Mouse (Mus musculus) brain, embryonic 14.5 days (tissue): ENCODE results near the gene Gnaq.

ENCODE experiments used
- CTCF ChIP-seq: fragments of 200-500 bp; IDR thresholded peaks from 2 replicates; pipeline ENCODE4 v1.5.1; 2012; ENCODE audit warnings: inconsistent platforms, mild to moderate bottlenecking, moderate library complexity, borderline replicate concordance; ENCODE audit not compliant: insufficient read depth, insufficient read length; ENCODE audit errors: extremely low read depth
- POLR2A ChIP-seq: fragments of 200-500 bp; IDR thresholded peaks from 2 replicates; pipeline ENCODE4 v1.6.1; 2012; ENCODE audit warnings: mild to moderate bottlenecking, inconsistent platforms, borderline replicate concordance; ENCODE audit not compliant: poor library complexity, insufficient read depth, insufficient read length, severe bottlenecking; ENCODE audit errors: extremely low read depth

GRCm38 (mm10) chr19:16130476-16130875, 2.2 kb upstream of the Gnaq start:
- TF ChIP-seq CTCF (no peak), POLR2A (no peak)
